Mouse (Mus musculus) lung, embryonic 14.5 days (tissue): Measurements from ENCODE around the gene Fam193b. TPM values are rescaled to one million over a fixed set of nuclear protein-coding genes. Genes with fewer than 3 reads are reported as not detected.

Experiments used
- ATAC-seq: fragments of 200-750 bp; cut with Nextera tagmentation; 2 replicates; pipeline ENCODE4 v1.8.0; 2017; ENCODE audit warnings: mild to moderate bottlenecking, moderate TSS enrichment, moderate library complexity; ENCODE audit not compliant: insufficient read depth
- DNase-seq: peaks from one replicate; pipeline ENCODE4 v3.0.0-alpha.2; 2015
- H3K27ac ChIP-seq: fragments of 300-500 bp; sonication (generic); 2 replicates; pipeline ENCODE4 v1.5.1; 2014; ENCODE audit warnings: low read depth, mild to moderate bottlenecking, moderate library complexity
- H3K27me3 ChIP-seq: fragments of 300-500 bp; sonication (generic); 2 replicates; pipeline ENCODE4 v1.6.1; 2014; ENCODE audit warnings: low read length, control low read depth; ENCODE audit not compliant: insufficient read depth
- H3K36me3 ChIP-seq: fragments of 300-500 bp; sonication (generic); 2 replicates; pipeline ENCODE4 v1.6.1; 2014; ENCODE audit warnings: control low read depth; ENCODE audit not compliant: insufficient read depth
- H3K4me1 ChIP-seq: fragments of 300-500 bp; sonication (generic); 2 replicates; pipeline ENCODE4 v1.6.1; 2014; ENCODE audit warnings: antibody characterized with exemption, control low read depth; ENCODE audit not compliant: insufficient read depth
- H3K4me2 ChIP-seq: fragments of 300-500 bp; sonication (generic); 2 replicates; pipeline ENCODE4 v1.6.1; 2014; ENCODE audit warnings: mild to moderate bottlenecking
- H3K4me3 ChIP-seq: fragments of 300-500 bp; sonication (generic); 2 replicates; pipeline ENCODE4 v1.5.1; 2014; ENCODE audit warnings: low read depth, low read length
- H3K9ac ChIP-seq: fragments of 300-500 bp; sonication (generic); 2 replicates; pipeline ENCODE4 v1.6.1; 2014
- H3K9me3 ChIP-seq: fragments of 300-500 bp; sonication (generic); 2 replicates; pipeline ENCODE4 v1.6.1; 2016; ENCODE audit warnings: low read depth, low read length, control low read depth
- CTCF ChIP-seq: IDR thresholded peaks from 2 replicates; pipeline ENCODE4 v1.5.1; 2016; ENCODE audit warnings: antibody characterized with exemption, low read depth
- WGBS: fragments of 180-500 bp; shearing (Covaris S2); extraction: QIAGEN DNeasy Blood & Tissue Kit; methylation state at CpG from one replicate; pipeline ENCODE4 v1.1.7; 2014; 5-methylcytosine and 5-hydroxymethylcytosine counted together
- polyA plus RNA-seq: library from polyadenylated mRNA; unstranded; fragments of >200 nt; fragmentation: Nextera tagmentation; extraction: Ambion mirVana; gene quantifications from 2 replicates; pipeline ENCODE4 v1.2.1, GENCODE M21; 2014

The Fam193b gene
- polyA plus RNA-seq, 1 experiment from 2014 or later: 38.4 TPM

DNA sequence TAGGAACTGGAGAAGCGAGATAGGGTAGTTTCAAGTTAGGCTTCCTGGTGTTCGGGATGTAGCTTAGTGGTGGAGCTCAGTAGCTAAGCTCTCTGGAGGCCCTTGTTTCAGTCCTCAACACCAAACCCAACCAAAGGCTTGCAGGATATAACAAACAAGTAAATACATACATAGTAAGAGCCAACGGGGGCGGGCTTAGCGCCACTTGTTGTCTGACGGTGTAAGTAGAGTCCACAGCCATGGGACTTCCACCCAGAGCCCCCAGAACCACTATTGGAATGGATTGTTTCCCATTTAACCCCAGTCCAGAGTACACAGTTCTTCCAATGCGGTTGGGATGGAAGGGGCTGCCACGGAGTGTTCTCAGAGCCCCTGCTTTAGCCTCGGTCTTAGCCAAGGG lies 57.1 kb downstream of the Fam193b start:
- Histone ChIP-seq H3K27ac (no peak overlapping the region), H3K9ac (0 out of 2 replicates have a peak overlapping the region, but pooled peaks have one; percentile 80), H3K4me1 (peaks cover 21% of the 10 kb centered on the region), H3K27me3 (no peaks in the 10 kb centered on the region), H3K36me3 (peaks cover 23% of the 10 kb centered on the region), H3K9me3 (no peaks in the 10 kb centered on the region), H3K4me3 (peak overlapping the region; percentile 77; the same call in 1 of the 2 replicates), H3K4me2 (peak overlapping the region; percentile 91)
- no peak for TF ChIP-seq CTCF
- DNase-seq (no peak), ATAC-seq (no peak)
- 36% methylated on average over 9 of the region's 9 CpGs for WGBS

GRCm38 (mm10) chr13:55513111-55513748 lies 57.7 kb downstream of the Fam193b start, which contains the start of gene Pdlim7:
TSS of gene Pdlim7 (minus strand) at chr13:55513676.
- H3K9ac ChIP-seq: peak within 1 kb of the TSS; percentile 80
- H3K4me3 ChIP-seq: peak within 1 kb of the TSS; percentile 77
- ATAC-seq (peak; percentile 42), DNase-seq (peak; percentile 94)
- H3K36me3 ChIP-seq: peaks cover 29% of the 10 kb centered on the region
- WGBS: under 1% methylated on average over 55 of the region's 55 CpGs
- TF ChIP-seq CTCF: peak; percentile 85
- H3K9me3 ChIP-seq: no peaks in the 10 kb centered on the region
- peak within 1 kb of the TSS; percentile 88 for H3K27ac ChIP-seq
- H3K4me2 ChIP-seq: peak within 1 kb of the TSS; percentile 91
- no peaks in the 10 kb centered on the region for H3K27me3 ChIP-seq
- H3K4me1 ChIP-seq: peaks cover 21% of the 10 kb centered on the region

GRCm38 (mm10) chr13:55512379-55513031 lies 58.4 kb downstream of the Fam193b start:
- peaks cover 36% of the 10 kb centered on the region for H3K36me3 ChIP-seq
- peak; percentile 61 for ATAC-seq
- WGBS: under 1% methylated on average over 25 of the region's 25 CpGs

GRCm38 (mm10) chr13:55511492-55511861 lies 59.4 kb downstream of the Fam193b start:
- peak overlapping the region; percentile 80; the same call in 1 of the 2 replicates for H3K9ac ChIP-seq
- H3K36me3 ChIP-seq: peaks cover 46% of the 10 kb centered on the region
- no peaks in the 10 kb centered on the region for H3K27me3 ChIP-seq
- H3K4me1 ChIP-seq: peaks cover 21% of the 10 kb centered on the region
- H3K27ac ChIP-seq: peak overlapping the region; percentile 88
- H3K4me3 ChIP-seq: peak overlapping the region; percentile 77
- ATAC-seq (no peak), DNase-seq (no peak)
- peak overlapping the region; percentile 91 for H3K4me2 ChIP-seq
- TF ChIP-seq CTCF: no peak
- H3K9me3 ChIP-seq: no peaks in the 10 kb centered on the region
- 8% methylated on average over 5 of the region's 5 CpGs for WGBS

More at GRCm38 (mm10) chr13:55512379-55513031, 58.4 kb downstream of the Fam193b start:
- H3K4me1 ChIP-seq: peaks cover 21% of the 10 kb centered on the region
- H3K9me3 ChIP-seq: no peaks in the 10 kb centered on the region
- H3K4me3 ChIP-seq: peak overlapping the region; percentile 77
- DNase-seq: peak; percentile 84
- peak overlapping the region; percentile 80 for H3K9ac ChIP-seq
- TF ChIP-seq CTCF: no peak
- H3K27ac ChIP-seq: peak overlapping the region; percentile 88
- H3K4me2 ChIP-seq: peak overlapping the region; percentile 91
- no peaks in the 10 kb centered on the region for H3K27me3 ChIP-seq

DNA sequence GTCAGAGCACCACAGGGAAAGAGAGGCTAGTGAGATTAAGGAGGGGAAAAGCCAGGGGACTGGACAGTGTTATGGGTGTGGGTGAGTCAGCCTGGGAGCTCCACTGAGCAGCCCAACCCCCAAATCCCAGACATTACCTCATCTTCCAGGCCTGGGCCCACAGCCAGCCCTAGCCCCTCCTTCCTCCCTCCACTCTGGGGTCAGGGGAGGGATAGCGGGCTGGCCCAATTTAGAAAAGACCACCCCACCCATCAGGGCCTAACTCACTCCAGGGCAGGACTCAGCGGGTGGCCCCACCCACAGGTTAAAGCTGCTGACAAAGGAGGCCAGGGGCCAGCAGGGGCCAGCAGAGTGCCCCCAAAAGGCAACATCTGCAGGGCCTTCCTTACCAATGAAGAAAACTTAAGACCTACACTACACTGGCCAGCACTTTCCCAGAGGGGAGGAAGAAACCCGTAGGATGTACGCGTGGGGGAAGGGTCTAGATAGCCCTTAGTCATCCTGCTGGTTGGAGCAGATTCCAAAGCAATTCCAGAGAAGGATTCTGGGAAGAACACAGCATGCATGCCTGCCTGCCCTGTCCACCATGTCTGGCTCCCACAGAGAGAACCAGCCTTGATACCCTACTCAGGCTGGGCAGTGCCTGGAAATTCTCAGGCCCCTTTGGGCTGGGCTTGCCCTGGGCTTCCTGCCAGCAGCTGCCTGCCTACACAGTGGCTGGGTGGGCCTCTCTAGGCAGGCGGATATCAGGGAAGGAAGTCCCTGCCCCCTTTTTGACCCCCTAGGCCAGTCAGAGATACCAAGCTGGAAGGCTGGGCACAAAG lies 60.0 kb downstream of the Fam193b start:
- Histone ChIP-seq H3K27ac (peak overlapping the region; percentile 88), H3K4me3 (peak overlapping the region; percentile 77), H3K27me3 (no peaks in the 10 kb centered on the region), H3K36me3 (peaks cover 52% of the 10 kb centered on the region), H3K4me1 (peaks cover 21% of the 10 kb centered on the region), H3K9ac (peak overlapping the region; percentile 10; the same call in 1 of the 2 replicates), H3K9me3 (no peaks in the 10 kb centered on the region), H3K4me2 (peak overlapping the region; percentile 91)
- DNase-seq (peak; percentile 96), ATAC-seq (peak; percentile 81)
- peak; percentile 43 for TF ChIP-seq CTCF
- 4% methylated on average over 6 of the region's 6 CpGs for WGBS

DNA sequence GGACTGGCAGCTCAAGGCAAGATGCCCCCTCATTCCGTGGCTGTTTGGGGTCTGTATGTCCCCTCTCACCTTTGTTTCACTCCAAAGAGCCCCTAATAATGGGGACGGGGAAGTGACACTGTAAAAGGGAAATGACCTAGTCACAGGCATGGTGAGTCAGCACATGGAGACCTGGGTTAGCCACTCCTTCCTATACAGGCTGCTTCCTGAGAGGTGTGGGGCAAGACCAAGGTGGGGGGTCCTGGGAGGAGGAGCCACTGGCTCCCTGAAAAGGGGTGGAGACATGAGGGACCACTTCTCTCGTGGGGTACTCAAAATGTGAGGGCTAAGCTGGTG lies 60.6 kb downstream of the Fam193b start:
- Histone ChIP-seq H3K4me2 (peak overlapping the region; percentile 91), H3K9me3 (no peaks in the 10 kb centered on the region), H3K36me3 (peaks cover 58% of the 10 kb centered on the region), H3K27ac (peak overlapping the region; percentile 88), H3K9ac (no peak overlapping the region), H3K27me3 (no peaks in the 10 kb centered on the region), H3K4me3 (peak overlapping the region; percentile 77), H3K4me1 (peaks cover 21% of the 10 kb centered on the region)
- 27% methylated on average over 3 of the region's 3 CpGs for WGBS
- DNase-seq (no peak), ATAC-seq (peak; percentile 11; the same call in 1 of the 2 replicates)
- no peak for TF ChIP-seq CTCF
